Mouse (Mus musculus) ovary, postnatal 14 days (tissue): ENCODE data around the gene Lef1.

Experiments used
- DNase-seq: peaks from one replicate; pipeline ENCODE4 v3.0.0; 2022; ENCODE audit warnings: low spot score

Lef1 gene

GRCm38 (mm10) chr3:131107301-131108093 is 2.8 kb upstream of the Lef1 start:
- DNase-seq = no peak

DNA sequence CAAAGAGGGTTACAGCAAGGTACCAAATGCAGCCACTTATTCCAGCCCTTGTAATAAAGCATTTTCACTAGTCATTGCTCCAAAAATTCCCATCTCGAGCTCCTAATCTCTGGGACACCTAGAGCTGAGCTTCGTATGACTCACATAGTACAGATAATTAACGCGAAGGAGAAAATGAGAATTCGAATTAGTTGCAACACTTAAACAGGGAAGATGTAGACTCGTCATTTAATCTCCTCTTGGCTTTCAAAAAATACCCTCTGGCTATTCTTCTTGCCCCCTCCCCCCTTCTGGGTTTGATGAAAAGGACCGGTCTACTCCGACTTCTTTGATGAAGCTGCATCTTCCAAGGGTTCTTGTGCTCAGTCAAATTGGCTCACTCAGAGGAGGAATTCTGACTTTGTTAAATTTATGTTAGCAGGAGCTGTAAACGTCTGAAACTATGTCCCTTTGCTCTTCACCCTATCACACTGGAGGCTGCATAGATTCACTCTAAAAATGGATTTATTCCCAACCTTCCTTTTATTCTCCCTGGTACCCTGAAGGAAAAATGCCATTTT is 2.1 kb upstream of the Lef1 start:
- DNase-seq = no peak

DNA sequence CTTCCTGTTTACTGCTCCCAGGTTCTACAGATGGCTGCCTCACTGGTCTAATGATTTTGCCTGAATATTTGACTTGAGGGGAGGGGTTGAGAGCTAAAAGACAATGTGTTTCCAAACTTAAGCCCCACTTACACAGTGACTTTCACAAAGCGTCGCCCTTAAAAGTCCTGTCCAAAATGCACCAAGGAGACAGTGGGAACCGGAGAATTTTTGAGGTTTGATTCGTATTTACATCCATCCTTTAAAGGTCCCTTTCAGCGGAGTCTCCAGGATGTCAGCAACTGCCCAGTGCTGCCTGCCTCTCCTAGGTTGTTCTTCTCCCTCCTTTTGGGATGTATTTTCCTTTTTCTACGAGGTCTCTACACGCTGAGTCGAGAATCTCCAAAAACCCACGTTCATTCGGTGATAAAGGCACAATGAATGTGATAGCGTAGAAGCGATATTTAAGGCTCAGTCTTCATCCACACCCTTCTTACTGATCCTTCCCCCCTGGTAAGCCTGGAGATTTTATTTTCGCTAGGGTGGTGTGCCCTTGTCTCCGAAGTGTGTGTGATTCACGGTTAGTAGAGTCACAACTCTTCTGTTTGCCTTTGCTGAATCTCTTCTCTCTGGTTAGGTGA is 1.1 kb upstream of the Lef1 start:
- DNase-seq = no peak

DNA sequence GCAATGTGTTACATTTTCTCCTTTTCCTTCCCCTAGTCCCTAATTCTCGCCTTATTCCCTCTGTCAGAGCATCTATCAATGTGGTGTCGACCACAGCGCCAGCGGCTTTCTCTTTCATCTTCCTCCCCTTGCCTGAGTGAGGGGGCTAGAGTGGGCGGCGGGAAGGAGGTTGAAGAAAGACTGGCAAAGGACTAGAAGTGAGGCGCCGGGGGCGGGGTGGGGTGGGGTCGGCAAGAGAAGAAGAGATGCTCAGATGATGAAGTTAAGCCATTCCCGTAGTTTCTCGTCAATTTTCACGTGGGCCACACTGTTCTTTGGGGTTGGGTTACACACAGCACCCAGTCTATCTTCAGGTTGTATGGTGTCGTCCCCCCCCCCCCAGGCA is 593 bp upstream of the Lef1 start:
- no peak for DNase-seq

- DNase-seq = peak; percentile 24
Measured at GRCm38 (mm10) chr3:131111151-131111850, 1.0 kb downstream of the Lef1 start.

- DNase-seq = peak; percentile 16
Measured at GRCm38 (mm10) chr3:131111851-131112572, 1.7 kb downstream of the Lef1 start.

DNA sequence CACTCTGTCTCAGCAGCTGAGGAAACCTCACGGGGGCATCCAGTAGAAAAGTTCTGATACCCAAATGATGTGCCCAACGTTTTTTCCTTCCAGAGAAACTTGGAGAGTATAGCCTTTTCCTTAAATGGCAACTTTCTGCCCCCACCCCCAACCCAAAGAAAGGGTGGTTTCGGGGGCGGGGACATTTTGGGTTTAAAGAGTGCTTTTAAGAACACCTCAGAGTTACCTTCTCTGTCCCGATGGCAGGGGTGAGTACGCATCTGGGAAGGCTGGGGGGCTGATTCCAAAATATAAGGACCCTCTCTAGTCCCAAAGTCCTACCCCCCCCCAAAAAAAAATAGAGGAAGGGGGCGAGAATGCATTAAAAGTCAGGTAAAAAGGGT is 2.3 kb downstream of the Lef1 start:
- no peak for DNase-seq

- no peak for DNase-seq
Measured at GRCm38 (mm10) chr3:131113029-131113428, 2.8 kb downstream of the Lef1 start.

DNA sequence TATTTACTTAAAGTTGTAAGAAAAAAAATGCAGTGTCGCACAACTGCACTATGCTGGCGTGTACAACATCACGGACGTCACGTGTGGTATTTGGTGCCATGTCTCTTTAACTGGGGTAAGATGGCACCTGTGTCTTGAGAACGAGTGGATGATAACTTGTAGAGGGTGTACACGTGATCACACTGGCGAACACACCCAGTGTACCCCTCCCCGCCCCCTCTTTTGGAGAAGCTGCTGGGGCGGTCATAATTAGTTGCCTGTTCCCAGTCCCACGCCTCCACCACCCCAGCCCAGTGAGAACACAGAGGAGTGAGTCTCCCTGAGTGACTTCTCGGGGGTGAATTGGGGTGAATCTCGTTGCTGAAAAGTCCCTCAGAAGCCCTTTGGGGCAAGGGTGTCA is 5.8 kb downstream of the Lef1 start:
- DNase-seq = no peak

- DNase-seq = no peak
Measured at GRCm38 (mm10) chr3:131117352-131117751, 7.1 kb downstream of the Lef1 start.

- DNase-seq = no peak
Measured at GRCm38 (mm10) chr3:131117883-131118282, 7.6 kb downstream of the Lef1 start.

DNA sequence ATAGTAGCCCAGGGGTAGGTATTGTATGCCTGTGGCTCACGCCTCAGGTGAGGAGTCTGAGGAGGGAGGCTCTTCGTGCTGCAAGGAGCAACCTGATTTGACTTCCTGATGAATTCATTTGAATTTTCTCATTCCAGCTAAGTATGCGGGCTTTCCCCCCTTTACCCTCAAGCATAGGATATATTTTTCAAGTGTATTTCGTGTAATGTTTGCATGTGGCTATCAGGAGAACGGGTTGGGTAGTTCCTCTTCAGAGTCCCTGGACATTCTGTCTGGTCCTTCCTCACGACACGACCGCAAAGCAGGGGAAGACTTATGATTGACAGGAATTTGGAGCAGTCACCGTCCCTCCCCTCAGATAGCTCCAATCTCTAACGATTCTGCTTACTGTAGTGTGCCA is 9.2 kb downstream of the Lef1 start:
- DNase-seq = no peak

GRCm38 (mm10) chr3:131123501-131123900 is 13.2 kb downstream of the Lef1 start:
- DNase-seq = no peak

- no peak for DNase-seq
Measured at GRCm38 (mm10) chr3:131125873-131126272, 15.6 kb downstream of the Lef1 start.

- DNase-seq = no peak
Measured at GRCm38 (mm10) chr3:131126438-131126837, 16.2 kb downstream of the Lef1 start.

- no peak for DNase-seq
Measured at GRCm38 (mm10) chr3:131134003-131134402, 23.7 kb downstream of the Lef1 start.

- DNase-seq = no peak
Measured at GRCm38 (mm10) chr3:131135434-131135833, 25.2 kb downstream of the Lef1 start.

- no peak for DNase-seq
Measured at GRCm38 (mm10) chr3:131136455-131136854, 26.2 kb downstream of the Lef1 start.

DNA sequence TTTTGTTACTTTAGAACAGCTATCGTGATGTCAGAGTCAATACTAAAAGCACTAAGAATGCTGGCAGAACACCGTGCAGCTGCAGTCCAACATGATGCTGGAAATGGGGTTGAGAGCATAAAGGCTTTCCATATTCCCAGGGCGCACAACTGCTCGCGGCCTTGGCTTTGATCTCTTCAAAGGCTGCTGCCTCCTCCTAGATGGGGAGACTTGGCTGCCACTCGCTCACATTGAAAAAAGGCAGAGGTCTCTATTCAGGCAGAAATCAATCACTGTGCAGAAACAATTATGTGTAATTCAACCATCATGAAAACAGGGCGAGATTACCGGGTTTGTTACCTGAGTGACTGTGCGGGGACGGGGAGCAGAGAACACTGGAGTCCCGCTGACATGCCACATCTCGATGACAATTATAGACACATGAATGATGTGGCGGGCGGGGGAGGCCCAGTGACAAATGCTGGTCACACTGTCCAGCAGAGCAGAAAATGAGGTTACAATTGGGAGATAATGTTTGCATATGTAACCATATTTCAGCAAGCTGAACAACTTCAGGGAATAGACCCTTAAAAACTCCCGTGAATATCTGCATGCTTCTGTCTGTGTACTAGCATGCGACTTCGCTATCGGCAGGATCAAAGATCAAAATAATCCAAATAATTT is 27.0 kb downstream of the Lef1 start:
- DNase-seq = no peak

- DNase-seq = no peak
Measured at GRCm38 (mm10) chr3:131138224-131138623, 28.0 kb downstream of the Lef1 start.

GRCm38 (mm10) chr3:131138797-131139196 is 28.5 kb downstream of the Lef1 start:
- DNase-seq = no peak
